Mouse (Mus musculus) midbrain, embryonic 13.5 days (tissue): ENCODE measurements at regions not wholly inside any gene's neighbourhood (a gene's known extent, or its start where the extent isn't known, plus 50 kb on each side); places are given as distances from the start of the nearest gene placed in this dataset.

Source experiments
- ATAC-seq: fragments of 200-750 bp; cut with Nextera tagmentation; 2 replicates; pipeline ENCODE4 v1.8.0; 2017; ENCODE audit warnings: mild to moderate bottlenecking, moderate TSS enrichment, moderate library complexity
- H3K27ac ChIP-seq: fragments of 300-500 bp; sonication (generic); 2 replicates; pipeline ENCODE4 v1.5.1; 2015; ENCODE audit warnings: inconsistent platforms, mild to moderate bottlenecking, moderate library complexity
- H3K27me3 ChIP-seq: fragments of 300-500 bp; sonication (generic); 2 replicates; pipeline ENCODE4 v1.6.1; 2015; ENCODE audit warnings: mild to moderate bottlenecking, inconsistent platforms
- H3K36me3 ChIP-seq: fragments of 300-500 bp; sonication (generic); 2 replicates; pipeline ENCODE4 v1.6.1; 2015; ENCODE audit warnings: mild to moderate bottlenecking, inconsistent platforms
- H3K4me1 ChIP-seq: fragments of 300-500 bp; sonication (generic); replicated peaks from 2 replicates; pipeline ENCODE4 v1.6.1; 2015; ENCODE audit warnings: inconsistent platforms
- H3K4me2 ChIP-seq: fragments of 300-500 bp; sonication (generic); replicated peaks from 2 replicates; pipeline ENCODE4 v1.6.1; 2015; ENCODE audit warnings: moderate library complexity, mild to moderate bottlenecking, inconsistent platforms
- H3K4me3 ChIP-seq: fragments of 300-500 bp; sonication (generic); replicated peaks from 2 replicates; pipeline ENCODE4 v1.5.1; 2015; ENCODE audit warnings: mild to moderate bottlenecking, inconsistent platforms
- H3K9ac ChIP-seq: fragments of 300-500 bp; sonication (generic); replicated peaks from 2 replicates; pipeline ENCODE4 v1.6.1; 2015; ENCODE audit warnings: mild to moderate bottlenecking, inconsistent platforms
- H3K9me3 ChIP-seq: fragments of 300-500 bp; sonication (generic); 2 replicates; pipeline ENCODE4 v1.6.1; 2016; ENCODE audit warnings: mild to moderate bottlenecking, inconsistent platforms
- WGBS: fragments of 180-500 bp; shearing (Covaris S2); methylation state at CpG from one replicate; pipeline ENCODE4 v1.1.7; 2015; 5-methylcytosine and 5-hydroxymethylcytosine counted together

- H3K36me3 ChIP-seq: no peaks in the 10 kb centered on the region
- H3K4me3 ChIP-seq: no peak overlapping the region
- ATAC-seq: no peak
- H3K27me3 ChIP-seq: no peaks in the 10 kb centered on the region
- no peak overlapping the region for H3K27ac ChIP-seq
- H3K4me1 ChIP-seq: no peaks in the 10 kb centered on the region
- 81% methylated on average over 3 of the region's 3 CpGs for WGBS
- H3K4me2 ChIP-seq: no peak overlapping the region
- H3K9me3 ChIP-seq: no peaks in the 10 kb centered on the region
- no peak overlapping the region for H3K9ac ChIP-seq
Measured at GRCm38 (mm10) chr3:60138319-60138718, 56.6 kb downstream of the Sucnr1 start.

- H3K4me1 ChIP-seq: no peaks in the 10 kb centered on the region
- H3K4me2 ChIP-seq: no peak overlapping the region
- no peak overlapping the region for H3K27ac ChIP-seq
- no peak overlapping the region for H3K9ac ChIP-seq
- H3K9me3 ChIP-seq: no peaks in the 10 kb centered on the region
- H3K36me3 ChIP-seq: no peaks in the 10 kb centered on the region
- no peak for ATAC-seq
- 86% methylated on average over 3 of the region's 3 CpGs for WGBS
- H3K27me3 ChIP-seq: no peaks in the 10 kb centered on the region
- H3K4me3 ChIP-seq: no peak overlapping the region
Measured at GRCm38 (mm10) chr3:60159865-60160264, 78.2 kb downstream of the Sucnr1 start.

- Histone ChIP-seq H3K4me2 (no peak overlapping the region), H3K4me3 (no peak overlapping the region), H3K9ac (no peak overlapping the region), H3K4me1 (no peaks in the 10 kb centered on the region), H3K36me3 (no peaks in the 10 kb centered on the region), H3K27ac (no peak overlapping the region), H3K9me3 (no peaks in the 10 kb centered on the region), H3K27me3 (no peaks in the 10 kb centered on the region)
- WGBS: 95% methylated on average over 3 of the region's 3 CpGs
- no peak for ATAC-seq
Measured at GRCm38 (mm10) chr3:60167633-60168032, 86.0 kb downstream of the Sucnr1 start.

GRCm38 (mm10) chr3:60168135-60168926 is 86.7 kb downstream of the Sucnr1 start:
- H3K27ac ChIP-seq: no peak overlapping the region
- no peak for ATAC-seq
- no peak overlapping the region for H3K4me2 ChIP-seq
- no peaks in the 10 kb centered on the region for H3K4me1 ChIP-seq
- H3K9me3 ChIP-seq: no peaks in the 10 kb centered on the region
- H3K36me3 ChIP-seq: no peaks in the 10 kb centered on the region
- no peak overlapping the region for H3K4me3 ChIP-seq
- 57% methylated on average over 2 of the region's 2 CpGs for WGBS
- H3K9ac ChIP-seq: no peak overlapping the region
- H3K27me3 ChIP-seq: no peaks in the 10 kb centered on the region

- ATAC-seq: 0 out of 2 replicates have a peak, but pooled peaks have one; percentile 45
- no peak overlapping the region for H3K27ac ChIP-seq
- H3K36me3 ChIP-seq: no peaks in the 10 kb centered on the region
- H3K9me3 ChIP-seq: no peaks in the 10 kb centered on the region
- H3K4me2 ChIP-seq: no peak overlapping the region
- no peaks in the 10 kb centered on the region for H3K4me1 ChIP-seq
- H3K9ac ChIP-seq: no peak overlapping the region
- H3K27me3 ChIP-seq: no peaks in the 10 kb centered on the region
- no peak overlapping the region for H3K4me3 ChIP-seq
Measured at GRCm38 (mm10) chr3:60169606-60170005, 87.9 kb downstream of the Sucnr1 start.

GRCm38 (mm10) chr3:60184481-60184880 is 102.8 kb downstream of the Sucnr1 start:
- 95% methylated on average over 2 of the region's 2 CpGs for WGBS
- no peak overlapping the region for H3K4me3 ChIP-seq
- no peak for ATAC-seq
- no peak overlapping the region for H3K27ac ChIP-seq
- H3K4me1 ChIP-seq: no peaks in the 10 kb centered on the region
- no peak overlapping the region for H3K9ac ChIP-seq
- H3K4me2 ChIP-seq: no peak overlapping the region
- no peaks in the 10 kb centered on the region for H3K27me3 ChIP-seq
- no peaks in the 10 kb centered on the region for H3K9me3 ChIP-seq
- no peaks in the 10 kb centered on the region for H3K36me3 ChIP-seq

GRCm38 (mm10) chr3:60196031-60196430 is 114.4 kb downstream of the Sucnr1 start:
- Histone ChIP-seq H3K36me3 (no peaks in the 10 kb centered on the region), H3K9me3 (no peaks in the 10 kb centered on the region), H3K27me3 (no peaks in the 10 kb centered on the region), H3K4me3 (no peak overlapping the region), H3K4me2 (no peak overlapping the region), H3K27ac (no peak overlapping the region), H3K9ac (no peak overlapping the region), H3K4me1 (no peaks in the 10 kb centered on the region)
- ATAC-seq: no peak
- 87% methylated on average over 3 of the region's 3 CpGs for WGBS

- H3K9ac ChIP-seq: no peak overlapping the region
- WGBS: 90% methylated on average over 1 of the region's 1 CpGs
- H3K4me1 ChIP-seq: no peaks in the 10 kb centered on the region
- no peak overlapping the region for H3K4me3 ChIP-seq
- H3K27me3 ChIP-seq: no peaks in the 10 kb centered on the region
- no peaks in the 10 kb centered on the region for H3K36me3 ChIP-seq
- H3K27ac ChIP-seq: no peak overlapping the region
- no peaks in the 10 kb centered on the region for H3K9me3 ChIP-seq
- H3K4me2 ChIP-seq: no peak overlapping the region
- ATAC-seq: no peak
Measured at GRCm38 (mm10) chr3:60207936-60208335, 126.3 kb downstream of the Sucnr1 start.

- Histone ChIP-seq H3K9ac (no peak overlapping the region), H3K9me3 (no peaks in the 10 kb centered on the region), H3K27ac (no peak overlapping the region), H3K4me1 (no peaks in the 10 kb centered on the region), H3K4me3 (no peak overlapping the region), H3K4me2 (no peak overlapping the region), H3K36me3 (no peaks in the 10 kb centered on the region), H3K27me3 (no peaks in the 10 kb centered on the region)
- ATAC-seq: no peak
- WGBS: 87% methylated on average over 3 of the region's 3 CpGs
Measured at GRCm38 (mm10) chr3:60218938-60219337, 137.3 kb downstream of the Sucnr1 start.

GRCm38 (mm10) chr3:60240664-60241063 is 159.0 kb downstream of the Sucnr1 start:
- ATAC-seq: no peak
- Histone ChIP-seq H3K4me2 (no peak overlapping the region), H3K36me3 (no peaks in the 10 kb centered on the region), H3K27ac (no peak overlapping the region), H3K27me3 (no peaks in the 10 kb centered on the region), H3K9ac (no peak overlapping the region), H3K4me1 (no peaks in the 10 kb centered on the region), H3K4me3 (no peak overlapping the region), H3K9me3 (no peaks in the 10 kb centered on the region)

GRCm38 (mm10) chr3:60266666-60267415 is 185.2 kb downstream of the Sucnr1 start:
- H3K4me3 ChIP-seq: no peak overlapping the region
- no peaks in the 10 kb centered on the region for H3K9me3 ChIP-seq
- H3K4me2 ChIP-seq: no peak overlapping the region
- no peaks in the 10 kb centered on the region for H3K4me1 ChIP-seq
- H3K36me3 ChIP-seq: no peaks in the 10 kb centered on the region
- WGBS: 92% methylated on average over 3 of the region's 3 CpGs
- H3K9ac ChIP-seq: no peak overlapping the region
- H3K27ac ChIP-seq: no peak overlapping the region
- no peak for ATAC-seq
- no peaks in the 10 kb centered on the region for H3K27me3 ChIP-seq

GRCm38 (mm10) chr3:60267416-60268174 is 185.9 kb downstream of the Sucnr1 start:
- no peaks in the 10 kb centered on the region for H3K9me3 ChIP-seq
- no peak overlapping the region for H3K9ac ChIP-seq
- H3K4me1 ChIP-seq: no peaks in the 10 kb centered on the region
- no peaks in the 10 kb centered on the region for H3K36me3 ChIP-seq
- no peak for ATAC-seq
- no peaks in the 10 kb centered on the region for H3K27me3 ChIP-seq
- no peak overlapping the region for H3K27ac ChIP-seq
- no peak overlapping the region for H3K4me2 ChIP-seq
- no peak overlapping the region for H3K4me3 ChIP-seq
